Mouse (Mus musculus): Measurements from ENCODE around the gene Syngap1.

The Syngap1 gene

GRCm38 (mm10) chr17:26995562-26995961 lies 54.5 kb downstream of the Syngap1 start:
- DNase-seq (ENCODE audit: low spot score), result no peak

- DNase-seq (ENCODE audit: low spot score), result no peak
Measured at GRCm38 (mm10) chr17:26997661-26998060, 56.6 kb downstream of the Syngap1 start.

DNA sequence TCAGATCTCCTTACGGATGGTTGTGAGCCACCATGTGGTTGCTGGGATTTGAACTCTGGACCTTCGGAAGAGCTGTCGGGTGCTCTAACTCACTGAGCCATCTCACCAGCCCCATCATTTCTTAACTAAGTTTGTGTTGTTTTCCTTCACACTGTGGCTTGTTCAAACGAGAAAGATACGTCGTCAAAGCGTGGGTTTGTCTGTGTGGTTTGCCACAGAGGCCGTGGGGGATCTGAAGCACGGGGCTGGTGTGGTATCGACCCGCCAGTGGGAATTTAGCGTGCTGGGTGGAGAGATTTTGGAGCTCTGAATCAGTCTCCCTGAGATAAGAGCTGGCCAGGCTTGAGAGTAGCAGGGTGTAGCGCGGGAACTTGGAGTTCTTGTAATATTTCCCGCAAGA lies 57.2 kb downstream of the Syngap1 start:
- no peak for DNase-seq (ENCODE audit: low spot score)

DNA sequence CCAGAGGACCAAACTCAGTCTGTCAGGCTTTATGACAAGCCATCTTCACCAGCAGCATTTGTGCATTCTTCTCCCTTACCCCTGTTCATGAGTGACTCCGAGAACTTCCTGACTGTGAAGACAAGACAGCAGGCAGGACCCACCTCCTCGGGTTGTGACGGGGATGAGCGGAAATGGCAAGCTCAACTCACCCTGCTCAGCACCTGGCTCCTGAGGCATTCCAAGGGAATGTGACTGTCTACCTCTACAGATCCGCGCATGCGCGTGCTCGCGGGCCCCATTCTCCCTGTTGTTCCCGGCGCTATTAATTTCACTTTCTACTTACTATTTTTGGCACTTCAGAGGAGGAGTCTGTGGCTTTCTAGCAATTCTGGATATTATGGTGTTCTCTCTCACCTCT lies 58.9 kb downstream of the Syngap1 start:
- no peak for DNase-seq (ENCODE audit: low spot score)

DNA sequence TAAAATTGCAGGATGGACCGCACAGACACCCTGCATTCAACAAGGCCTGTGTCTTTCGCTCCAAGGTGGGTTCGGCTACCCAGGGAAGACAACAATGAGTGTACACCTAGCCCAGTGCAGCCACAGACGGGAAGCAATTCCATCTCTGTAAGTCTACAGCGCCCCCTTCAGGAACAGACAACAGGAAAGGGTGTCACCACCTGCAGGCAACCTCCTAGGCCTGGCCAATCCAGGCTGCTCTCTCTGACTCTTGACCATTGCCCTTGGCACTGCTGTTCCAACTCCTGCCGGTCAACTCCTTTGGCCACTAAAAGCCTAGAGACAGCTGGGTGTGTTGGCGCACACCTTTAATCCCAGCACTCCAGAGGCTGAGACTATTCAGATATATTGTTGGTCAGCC lies 60.1 kb downstream of the Syngap1 start:
- DNase-seq (ENCODE audit: low spot score), result peak; percentile 32

- no peak for DNase-seq (ENCODE audit: low spot score)
Measured at GRCm38 (mm10) chr17:27001889-27002288, 60.8 kb downstream of the Syngap1 start.

- peak; percentile 71 for DNase-seq (ENCODE audit: low spot score)
Measured at GRCm38 (mm10) chr17:27004431-27004830, 63.4 kb downstream of the Syngap1 start.

- DNase-seq (ENCODE audit: low spot score), result peak; percentile 16
Measured at GRCm38 (mm10) chr17:27004903-27005485, 63.9 kb downstream of the Syngap1 start.

- DNase-seq (ENCODE audit: low spot score), result no peak
Measured at GRCm38 (mm10) chr17:27005644-27006043, 64.6 kb downstream of the Syngap1 start.

GRCm38 (mm10) chr17:27008277-27008676 lies 67.2 kb downstream of the Syngap1 start:
- no peak for DNase-seq (ENCODE audit: low spot score)

GRCm38 (mm10) chr17:27011167-27011566 lies 70.1 kb downstream of the Syngap1 start:
- no peak for DNase-seq (ENCODE audit: low spot score)

GRCm38 (mm10) chr17:27011998-27012672 lies 71.1 kb downstream of the Syngap1 start:
- no peak for DNase-seq (ENCODE audit: low spot score)

GRCm38 (mm10) chr17:27012909-27013308 lies 71.9 kb downstream of the Syngap1 start:
- DNase-seq (ENCODE audit: low spot score), result no peak

GRCm38 (mm10) chr17:27017564-27018499 lies 76.8 kb downstream of the Syngap1 start:
- peak; percentile 84 for DNase-seq (ENCODE audit: low spot score)

GRCm38 (mm10) chr17:27018555-27019196 lies 77.6 kb downstream of the Syngap1 start:
- DNase-seq (ENCODE audit: low spot score), result no peak

DNA sequence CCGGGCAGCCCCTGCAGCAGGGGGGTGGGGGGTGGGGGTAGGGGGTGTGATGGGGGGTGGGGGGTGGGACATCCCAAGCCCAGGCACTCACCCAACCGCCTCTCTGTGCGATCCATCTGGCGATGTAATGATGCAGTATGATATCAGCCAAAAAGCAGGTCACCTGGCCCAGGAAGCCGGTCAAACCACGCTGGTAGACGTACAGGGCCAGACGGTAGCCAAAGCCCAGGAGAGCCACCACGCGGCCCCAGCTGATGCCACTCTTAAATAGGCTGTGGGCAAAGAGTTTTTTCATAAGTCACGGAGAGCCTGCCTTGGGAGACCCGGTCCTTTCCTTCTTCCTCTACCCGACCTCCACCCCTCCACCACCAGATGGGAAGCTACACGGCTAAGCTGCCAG lies 80.0 kb downstream of the Syngap1 start:
- no peak for DNase-seq (ENCODE audit: low spot score)

DNA sequence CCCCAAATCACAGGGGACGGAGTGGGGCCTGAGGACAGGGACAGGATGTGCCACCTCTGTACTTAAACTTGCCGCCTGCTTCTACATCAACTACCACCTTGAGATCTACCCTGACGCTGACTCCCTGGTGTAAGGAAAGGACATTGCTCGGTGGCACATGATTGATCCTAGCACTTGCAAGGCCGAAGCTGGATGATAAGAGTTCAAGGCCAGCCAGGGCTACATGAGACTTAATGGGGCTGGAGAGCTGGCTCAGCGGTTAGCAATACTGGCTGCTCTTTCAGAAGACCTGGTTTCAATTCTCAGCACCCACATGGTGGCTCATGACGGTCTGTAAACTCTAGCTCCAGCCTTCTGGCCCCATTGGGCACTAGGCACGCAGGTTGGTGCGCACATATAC lies 80.7 kb downstream of the Syngap1 start:
- no peak for DNase-seq (ENCODE audit: low spot score)

All from testis, postnatal 14 days (tissue).